Mouse (Mus musculus): ENCODE measurements around the gene Rbm4. TPM values are rescaled to one million over a fixed set of nuclear protein-coding genes. Genes with fewer than 3 reads are reported as not detected.
A peak's percentile ranks its signal among the peaks of the same experiment; 100 is the strongest.
"Not testable (repeated sequence)": the region's sequence is repeated elsewhere in the genome, so short reads cannot be mapped to it uniquely, and the experiment has no call there.

The Rbm4 gene
- total RNA-seq, 4 experiments from 2014 or later, result 32.2 to 39.3 (median 33.5) TPM

- DNase-seq (ENCODE audit: low spot score in 2 of 2), result no peak
Observed at GRCm38 (mm10) chr19:4799083-4799482, 5.4 kb upstream of the Rbm4 start.

DNA sequence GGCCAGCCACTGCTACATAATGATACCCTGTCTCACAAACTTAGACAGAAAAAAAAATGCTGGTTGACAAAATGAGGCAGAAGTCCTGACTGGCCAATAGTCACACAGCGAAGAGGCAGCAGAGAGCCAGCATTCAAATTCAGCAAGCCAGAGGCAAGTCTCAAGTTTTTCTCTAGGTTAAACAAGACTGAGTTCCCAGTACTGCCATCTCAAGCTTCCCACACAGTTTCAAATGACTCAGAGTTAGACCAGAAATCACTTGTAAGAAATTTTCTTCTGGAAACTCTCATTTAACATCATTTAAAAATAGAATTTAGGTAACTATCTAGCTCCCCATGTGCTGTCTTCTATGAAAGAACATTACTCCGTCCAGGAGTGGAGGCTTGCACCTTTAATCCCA is 4.1 kb upstream of the Rbm4 start:
- DNase-seq (ENCODE audit: low spot score in 2 of 2), result no peak

GRCm38 (mm10) chr19:4795929-4796328 is 2.2 kb upstream of the Rbm4 start:
- DNase-seq (ENCODE audit: low spot score in 2 of 2), result no peak

DNA sequence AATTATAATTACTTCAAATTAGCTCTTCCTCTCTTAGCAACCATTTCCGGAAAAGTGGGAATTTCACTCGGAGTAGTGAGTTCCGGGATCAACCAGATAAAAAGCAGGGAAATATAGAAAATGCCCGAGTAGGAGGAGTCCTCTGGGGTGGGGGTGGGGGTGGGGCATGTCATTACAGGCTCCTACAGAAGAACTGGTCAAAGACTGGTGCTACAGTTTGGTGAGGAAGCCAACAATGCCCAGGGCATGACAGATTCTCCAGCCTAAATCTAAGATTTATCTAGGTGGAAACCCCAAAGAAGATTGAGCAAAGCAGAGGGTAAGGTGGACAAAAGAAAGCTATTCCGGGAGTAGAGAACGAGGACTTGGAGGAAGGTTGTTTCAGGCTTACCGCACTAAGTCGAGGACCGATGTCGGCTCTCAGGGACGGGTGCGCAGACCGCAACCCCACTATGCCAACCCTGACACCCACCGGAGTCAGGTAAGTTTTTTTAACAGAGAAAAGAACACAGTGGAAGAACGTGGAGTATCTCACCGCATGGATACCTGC is 345 bp downstream of the Rbm4 start:
- no peak for DNase-seq (ENCODE audit: low spot score in 2 of 2)

DNA sequence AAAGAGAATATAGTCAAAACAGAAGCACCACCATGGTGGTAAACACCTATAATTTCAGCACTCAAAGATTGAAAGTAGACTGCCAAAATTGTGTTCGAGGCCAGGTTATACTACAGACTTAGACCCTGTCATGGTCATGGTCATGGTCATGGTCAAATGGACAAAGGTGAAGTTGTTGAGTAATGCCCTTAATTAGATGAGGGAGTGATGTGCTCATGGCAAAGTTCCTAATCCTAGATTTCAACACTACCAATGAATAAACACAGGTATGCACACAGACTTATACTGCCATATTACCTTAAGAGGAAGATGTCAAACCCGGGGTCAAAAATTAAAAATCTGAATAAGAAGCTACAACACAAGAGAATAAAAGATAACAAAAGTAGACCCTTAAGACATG is 7.4 kb downstream of the Rbm4 start:
- DNase-seq (ENCODE audit: low spot score in 2 of 2), result no peak

DNA sequence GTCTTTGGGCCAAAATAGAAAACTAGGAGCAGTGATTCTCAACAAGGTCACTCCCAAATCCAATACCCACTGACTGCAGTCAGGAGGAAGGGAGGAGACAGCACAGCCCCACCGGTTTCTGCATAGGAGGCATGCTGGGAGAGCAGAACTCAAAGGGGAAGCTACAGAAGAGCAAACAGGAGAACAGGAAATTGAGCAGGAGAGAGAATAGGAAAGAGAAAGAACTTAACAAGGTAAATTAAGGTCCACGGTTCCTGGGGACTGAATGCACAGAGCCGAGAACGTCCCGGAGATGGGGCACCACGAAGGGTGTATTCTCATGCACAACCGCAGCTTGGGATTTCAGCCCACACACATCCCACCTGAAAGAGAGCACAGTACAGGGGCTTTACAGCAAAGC is 8.5 kb downstream of the Rbm4 start:
- no peak for DNase-seq (ENCODE audit: low spot score in 2 of 2)

DNA sequence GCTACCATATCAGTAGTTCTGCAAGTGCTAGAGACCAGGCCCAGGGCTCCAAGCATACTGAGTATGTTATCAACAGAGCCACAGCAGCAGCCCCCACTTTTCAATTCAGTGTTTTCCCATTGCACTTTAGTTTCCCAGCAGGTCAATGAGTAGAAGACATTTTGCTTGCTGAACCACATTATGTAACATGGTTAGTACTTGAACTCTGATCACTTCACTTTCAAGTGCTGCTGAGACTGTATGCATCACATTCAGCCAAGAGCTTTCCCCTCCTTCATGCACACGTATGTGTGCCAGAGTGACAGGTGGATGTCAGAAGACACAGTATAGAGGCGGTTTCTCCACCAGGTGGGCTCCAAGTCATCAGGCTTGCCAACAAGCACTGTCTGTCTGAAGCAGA is 10.8 kb downstream of the Rbm4 start:
- DNase-seq (ENCODE audit: low spot score in 2 of 2), result no peak

- no peak for DNase-seq (ENCODE audit: low spot score in 2 of 2)
Observed at GRCm38 (mm10) chr19:4772785-4773184, 20.9 kb downstream of the Rbm4 start.

DNA sequence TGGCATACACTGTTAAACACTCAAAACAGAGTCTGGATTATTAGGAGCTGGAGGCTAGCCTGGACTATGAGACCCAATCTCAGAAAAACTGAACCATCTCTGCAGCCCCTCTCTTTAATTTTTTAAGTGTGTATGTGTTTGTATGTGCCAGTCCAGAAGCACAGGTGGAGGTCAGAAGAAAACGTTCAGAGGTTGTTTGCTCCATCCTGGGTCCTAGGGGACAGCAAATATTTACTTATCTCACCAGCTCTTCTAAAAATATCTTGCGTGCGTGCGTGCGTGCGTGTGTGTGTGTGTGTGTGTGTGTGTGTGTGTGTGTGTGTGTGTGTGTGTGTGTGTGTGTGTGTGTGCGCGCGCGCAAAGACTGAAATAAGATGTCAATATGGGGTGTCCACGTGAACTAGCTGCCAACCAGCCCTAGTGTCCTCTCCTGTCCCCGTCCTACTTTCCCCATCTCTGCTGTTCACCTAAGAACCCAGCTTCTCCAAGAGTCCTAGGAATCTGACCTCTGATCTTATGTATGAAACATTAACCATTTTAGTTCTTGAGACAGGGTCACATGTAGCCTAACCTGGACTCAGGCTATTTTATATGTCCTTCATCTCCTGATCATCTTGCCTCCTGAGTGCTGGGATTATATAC is 26.1 kb downstream of the Rbm4 start:
- no peak for DNase-seq (ENCODE audit: low spot score in 2 of 2)

DNA sequence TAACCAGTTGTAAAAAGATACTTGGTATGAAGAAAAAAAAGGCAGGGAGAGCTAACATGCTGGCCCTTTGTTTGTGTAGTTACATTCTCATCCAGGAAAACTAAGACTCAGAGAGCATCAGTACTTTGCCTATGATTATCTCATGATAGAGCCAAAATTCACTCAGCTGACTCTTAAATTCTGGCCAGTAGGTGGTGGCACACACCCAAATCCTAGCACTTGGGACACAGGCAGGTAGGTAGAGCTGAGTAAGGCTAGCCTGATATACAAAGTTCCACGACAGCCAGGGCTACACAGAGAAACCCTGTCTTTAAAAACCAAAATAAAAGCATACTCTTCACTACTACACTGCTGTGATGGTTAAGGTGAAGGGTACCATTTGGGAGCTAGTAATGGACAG is 30.8 kb downstream of the Rbm4 start:
- no peak for DNase-seq (ENCODE audit: low spot score in 2 of 2)

DNA sequence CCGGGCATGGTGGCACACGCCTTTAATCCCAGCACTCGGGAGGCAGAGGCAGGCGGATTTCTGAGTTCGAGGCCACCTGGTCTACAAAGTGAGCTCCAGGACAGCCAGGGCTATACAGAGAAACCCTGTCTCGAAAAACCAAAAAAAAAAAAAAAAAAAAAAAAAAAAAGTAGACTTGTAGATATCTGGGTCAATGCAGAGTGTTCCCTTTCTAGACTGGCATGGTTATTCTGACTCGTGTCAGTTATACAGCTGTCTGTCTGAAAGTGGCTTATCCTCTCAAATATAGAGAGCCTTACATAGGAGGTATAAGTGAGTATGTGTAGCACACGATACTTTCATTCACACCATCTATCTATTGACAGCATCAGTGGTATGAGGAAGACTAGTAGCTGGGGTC is 33.2 kb downstream of the Rbm4 start:
- DNase-seq (ENCODE audit: low spot score in 2 of 2), result not testable (repeated sequence)

GRCm38 (mm10) chr19:4756921-4757320 is 36.8 kb downstream of the Rbm4 start:
- no peak for DNase-seq (ENCODE audit: low spot score in 2 of 2)

- peak; percentile 92 to 94 for DNase-seq (ENCODE audit: low spot score in 2 of 2)
Observed at GRCm38 (mm10) chr19:4756193-4756911, 37.3 kb downstream of the Rbm4 start, which contains the start of gene Rbm4b. Gene Rbm4b, plus strand, starts transcription at chr19:4756497.

DNA sequence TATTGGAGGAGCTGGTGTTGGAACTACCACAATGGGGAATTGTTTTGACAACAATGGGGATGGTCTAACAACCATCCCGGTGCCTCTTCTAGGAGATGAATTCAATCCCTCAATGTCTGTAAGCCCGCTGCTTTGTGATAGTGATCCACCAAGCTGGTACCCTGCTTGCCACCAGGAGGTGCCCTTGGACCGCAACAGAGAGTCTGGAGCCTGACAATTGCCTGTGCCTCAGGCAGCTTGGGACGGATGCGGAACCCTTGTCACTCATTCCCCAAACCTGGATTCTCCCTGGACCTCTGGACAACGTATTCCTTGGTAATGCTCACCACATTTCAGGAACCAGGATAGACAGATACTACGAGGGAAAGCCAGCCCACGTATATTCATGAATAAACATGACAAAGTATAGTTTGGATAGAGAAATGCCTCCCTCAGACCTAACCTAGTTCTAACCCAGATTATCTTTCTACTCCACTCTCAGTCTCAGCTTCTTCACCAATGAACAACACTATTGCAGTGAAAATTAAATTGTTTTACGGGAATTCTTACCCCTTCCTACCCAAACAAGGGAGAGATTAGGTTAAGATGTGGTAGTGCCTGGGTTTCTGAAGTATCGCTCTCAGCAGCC is 38.0 kb downstream of the Rbm4 start:
- DNase-seq (ENCODE audit: low spot score in 2 of 2), result peak; percentile 82 to 84

DNA sequence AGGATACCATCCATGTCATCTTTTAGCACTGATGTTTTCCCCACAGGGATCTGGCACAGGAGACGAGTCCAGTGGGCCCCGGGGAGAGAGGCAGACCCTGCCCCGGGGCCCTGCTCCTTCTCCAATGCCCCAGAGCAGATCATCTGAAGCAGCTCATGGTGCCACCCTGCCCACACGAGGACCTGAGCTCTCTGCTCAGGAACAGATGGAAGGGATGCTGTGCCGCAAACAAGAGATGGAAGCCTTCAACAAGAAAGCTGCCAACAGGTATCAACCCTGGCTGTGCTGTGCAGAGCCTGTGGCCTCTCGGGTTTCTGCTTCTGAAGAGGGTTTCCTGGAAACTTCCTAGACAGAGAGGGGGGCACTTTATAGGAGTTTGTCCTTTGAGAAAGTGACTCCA is 43.7 kb downstream of the Rbm4 start:
- DNase-seq (ENCODE audit: low spot score in 2 of 2), result peak in 1 of 2 experiments; percentile 1

- DNase-seq (ENCODE audit: low spot score in 2 of 2), result no peak
Observed at GRCm38 (mm10) chr19:4748493-4748892, 45.2 kb downstream of the Rbm4 start.

- DNase-seq (ENCODE audit: low spot score in 2 of 2), result peak in 1 of 2 experiments; percentile 1
Observed at GRCm38 (mm10) chr19:4747631-4748312, 45.9 kb downstream of the Rbm4 start.

DNA sequence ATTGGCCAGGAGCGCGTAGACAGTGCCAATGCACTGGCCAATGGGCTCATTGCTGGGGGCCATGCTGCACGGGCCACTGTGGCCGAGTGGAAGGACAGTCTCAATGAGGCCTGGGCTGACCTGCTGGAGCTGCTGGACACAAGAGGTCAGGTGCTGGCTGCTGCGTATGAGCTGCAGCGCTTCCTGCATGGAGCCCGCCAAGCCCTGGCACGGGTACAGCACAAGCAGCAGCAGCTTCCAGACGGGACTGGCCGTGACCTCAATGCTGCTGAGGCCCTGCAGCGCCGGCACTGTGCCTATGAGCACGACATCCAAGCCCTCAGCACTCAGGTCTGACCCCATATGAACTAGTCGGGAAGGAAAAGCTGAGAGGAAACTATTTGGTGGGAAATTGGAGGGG is 47.1 kb downstream of the Rbm4 start:
- peak; percentile 18 to 61 for DNase-seq (ENCODE audit: low spot score in 2 of 2)

DNA sequence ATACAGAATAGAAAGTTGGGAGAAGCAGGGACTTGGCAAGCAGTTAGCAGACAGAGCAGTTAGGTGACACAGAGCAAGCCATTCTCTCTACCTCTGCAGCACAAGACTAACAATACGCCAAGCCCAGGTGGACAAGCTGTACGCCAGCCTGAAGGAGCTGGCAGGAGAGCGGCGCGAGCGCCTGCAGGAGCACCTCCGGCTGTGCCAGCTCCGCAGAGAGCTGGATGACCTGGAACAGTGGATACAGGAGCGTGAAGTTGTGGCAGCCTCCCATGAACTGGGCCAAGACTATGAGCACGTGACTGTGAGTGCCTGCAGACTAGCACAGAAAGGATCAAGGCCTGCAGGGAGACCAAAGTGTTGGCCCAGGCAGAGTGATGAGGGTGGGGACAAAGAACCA is 48.0 kb downstream of the Rbm4 start:
- DNase-seq (ENCODE audit: low spot score in 2 of 2), result no peak

GRCm38 (mm10) chr19:4745057-4745456 is 48.6 kb downstream of the Rbm4 start:
- no peak for DNase-seq (ENCODE audit: low spot score in 2 of 2)

DNA sequence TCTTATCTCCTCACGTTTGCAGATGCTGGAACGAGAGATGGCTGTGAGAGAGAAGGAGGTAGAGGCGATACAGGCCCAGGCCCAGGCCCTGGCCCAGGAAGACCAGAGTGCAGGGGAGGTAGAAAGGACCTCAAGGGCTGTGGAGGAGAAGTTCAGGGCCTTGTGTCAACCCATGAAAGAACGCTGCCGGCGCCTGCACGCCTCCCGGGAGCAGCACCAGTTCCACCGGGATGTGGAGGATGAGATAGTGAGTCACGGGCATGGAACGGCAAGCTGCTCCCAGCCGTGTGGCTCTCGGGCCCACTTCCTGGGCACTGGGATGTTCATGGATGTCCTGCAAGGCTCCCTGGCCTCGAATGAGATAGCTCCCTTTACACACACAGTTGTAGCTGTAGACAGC is 49.7 kb downstream of the Rbm4 start:
- no peak for DNase-seq (ENCODE audit: low spot score in 2 of 2)

- no peak for DNase-seq (ENCODE audit: low spot score in 2 of 2)
Observed at GRCm38 (mm10) chr19:4743524-4743923, 50.2 kb downstream of the Rbm4 start.

All from gastrocnemius, adult 8-10 months (tissue).